Mouse (Mus musculus): ENCODE measurements around the gene Lcorl.

- TF ChIP-seq JUN (IDR thresholded peaks at IDR 0.05; ENCODE audit: insufficient read depth, low read depth, low read length) (no peak), CTCF (conservative IDR thresholded peaks at IDR 0.05 in 1 of 2, IDR thresholded peaks at IDR 0.05 in 1 of 2; ENCODE audit: low read depth in 2 of 2, low read length in 2 of 2) (no peak)
These were observed 18.9 kb upstream of the Lcorl start for GRCm38 (mm10) chr5:45876328-45876727.
